Mouse (Mus musculus) embryo, embryonic 11 days (tissue): Measurements from ENCODE around the gene Gm17304.

Experiments used
- DNase-seq: peaks from one replicate; pipeline ENCODE4 v3.0.0-alpha.2; 2015

The Gm17304 gene

DNA sequence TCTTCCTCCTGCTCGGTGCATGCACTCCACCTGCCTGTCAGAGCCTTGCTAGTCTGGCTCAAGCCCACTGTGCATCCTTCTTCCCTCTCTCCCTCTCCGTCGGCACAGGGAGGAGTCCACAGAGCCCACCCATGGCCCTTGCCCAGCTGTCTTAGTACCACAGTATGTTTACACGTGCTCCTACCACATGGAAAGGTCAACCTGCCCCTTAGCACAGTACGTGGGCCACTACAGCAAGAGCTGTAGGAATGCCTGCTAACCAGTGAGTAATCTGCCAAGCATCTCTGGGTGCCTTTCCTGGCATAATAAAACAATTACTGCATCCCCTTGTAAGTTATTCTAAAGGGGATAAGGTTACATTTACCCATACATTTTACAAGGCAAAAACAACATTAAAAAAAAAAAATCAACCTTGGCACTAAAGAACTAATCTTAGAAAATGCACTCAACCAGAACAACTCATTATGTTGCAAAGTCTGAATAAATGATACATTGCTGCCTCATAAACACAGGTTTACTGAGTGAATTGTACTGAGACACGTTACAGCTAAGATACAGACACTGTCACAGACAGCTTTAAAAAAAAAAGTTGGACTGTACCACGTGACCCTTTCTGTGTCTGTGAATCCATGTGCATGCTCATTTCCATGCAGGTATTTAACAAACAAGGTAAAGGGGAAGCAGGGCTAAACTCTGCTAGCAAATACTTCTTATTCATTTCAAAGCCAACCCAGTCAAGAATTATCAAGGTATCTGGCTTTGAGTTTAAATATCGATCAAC lies 19.7 kb downstream of the Gm17304 start:
- no peak for DNase-seq

DNA sequence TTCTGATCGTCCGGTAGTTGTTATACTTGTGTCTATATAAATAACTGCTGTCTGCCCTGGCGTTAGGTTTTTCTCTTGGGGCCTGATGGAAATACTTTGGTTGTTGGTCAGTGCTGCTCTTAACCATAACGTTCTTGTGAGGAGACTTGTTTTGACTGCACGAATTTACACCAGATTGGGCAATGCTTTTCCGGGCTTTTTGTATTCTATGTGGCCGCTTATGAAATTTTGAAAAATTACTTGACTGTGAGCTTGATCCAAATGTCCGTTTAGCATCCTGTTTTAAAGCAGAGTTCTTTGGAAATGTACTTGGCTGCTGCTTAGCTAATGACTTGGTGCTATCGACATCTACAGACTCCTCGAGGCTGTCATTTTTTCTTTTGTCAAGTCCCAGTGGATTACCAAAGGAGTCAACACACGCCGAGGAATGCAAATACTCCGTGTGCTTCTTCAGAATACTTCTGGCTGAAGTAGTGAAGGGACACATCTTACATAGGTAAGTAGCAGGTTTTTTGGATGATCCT lies 27.6 kb downstream of the Gm17304 start:
- DNase-seq, result no peak

DNA sequence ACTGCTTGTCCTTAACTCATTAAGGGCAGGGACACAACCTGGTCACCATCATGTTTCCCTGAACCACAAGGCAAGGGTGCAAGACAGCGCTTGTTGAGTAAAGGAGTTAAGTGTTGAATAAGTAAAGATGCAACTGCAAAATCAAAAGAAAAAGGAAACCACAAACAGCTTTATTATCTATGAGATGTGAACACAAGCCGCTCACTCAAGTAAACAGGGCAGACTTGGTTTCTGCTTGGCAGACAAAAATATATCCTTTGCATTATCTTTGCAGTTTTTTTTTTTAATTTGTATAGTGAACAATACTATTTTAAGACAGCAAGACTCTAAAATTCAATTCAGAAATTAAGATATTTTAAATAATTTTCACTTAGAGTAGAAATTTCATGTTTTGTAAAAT lies 30.7 kb downstream of the Gm17304 start:
- no peak for DNase-seq

DNA sequence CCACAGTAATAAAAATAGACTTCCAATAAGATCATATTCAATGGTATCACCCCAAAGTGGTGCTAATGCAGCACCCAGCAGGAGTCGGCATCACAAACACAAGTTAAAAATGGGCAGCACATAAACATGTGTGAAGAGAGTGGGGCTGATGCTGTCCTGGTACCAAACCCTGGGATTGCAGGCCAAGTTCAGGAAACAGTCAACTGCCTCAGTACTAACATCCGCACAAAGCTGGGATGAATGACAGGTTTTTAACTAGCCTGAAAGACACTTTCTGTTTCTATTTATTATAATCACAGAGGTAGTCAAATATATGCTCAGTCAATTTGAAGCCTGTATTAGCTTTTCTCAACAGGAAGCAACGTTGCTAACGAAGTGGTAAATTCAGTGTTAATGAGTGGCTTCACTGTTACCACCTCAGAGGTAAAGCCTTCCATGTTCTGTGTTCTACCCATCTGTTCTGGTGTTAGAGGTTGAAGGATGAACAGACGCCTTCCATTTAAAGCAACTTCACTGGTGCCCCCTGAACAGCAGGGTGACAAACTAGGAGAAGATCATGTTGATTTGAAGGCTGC lies 31.4 kb downstream of the Gm17304 start:
- no peak for DNase-seq

DNA sequence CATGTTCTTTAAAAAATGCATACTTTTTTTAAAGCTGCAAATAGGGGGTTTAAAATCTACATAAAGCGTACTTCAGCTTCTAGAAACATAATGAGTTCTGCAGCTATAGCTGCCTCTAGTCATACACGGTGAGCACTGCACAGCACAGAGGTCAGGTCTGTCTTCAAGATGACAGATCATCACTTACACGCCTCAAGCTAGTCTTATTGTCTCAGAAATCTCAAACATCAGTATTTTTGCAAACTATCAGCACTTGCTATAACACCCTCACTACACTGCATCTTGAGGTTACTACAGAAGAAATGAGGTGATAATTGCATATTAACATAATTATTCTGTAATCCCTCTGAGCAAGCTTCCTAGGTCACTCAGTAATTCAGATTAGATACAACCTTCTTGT lies 33.0 kb downstream of the Gm17304 start:
- no peak for DNase-seq

DNA sequence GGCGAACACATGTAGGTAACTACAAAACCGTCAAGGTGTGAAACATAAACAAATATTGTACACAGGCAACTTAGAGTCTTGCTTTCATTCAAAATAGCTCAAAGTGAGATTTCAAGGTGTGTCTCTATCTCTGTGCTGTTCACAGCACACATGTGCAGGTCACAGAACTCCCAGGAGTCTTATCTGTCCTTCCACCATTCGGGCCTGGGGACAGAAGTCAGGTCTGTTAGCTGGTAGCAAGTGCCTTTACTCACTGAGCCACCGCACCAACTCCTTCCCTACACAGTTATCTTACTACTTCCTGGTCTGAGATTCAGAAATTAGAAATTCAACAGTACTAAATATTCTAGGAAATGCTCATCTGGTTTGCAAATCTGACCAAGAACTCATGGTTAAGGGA lies 34.5 kb downstream of the Gm17304 start:
- no peak for DNase-seq

DNA sequence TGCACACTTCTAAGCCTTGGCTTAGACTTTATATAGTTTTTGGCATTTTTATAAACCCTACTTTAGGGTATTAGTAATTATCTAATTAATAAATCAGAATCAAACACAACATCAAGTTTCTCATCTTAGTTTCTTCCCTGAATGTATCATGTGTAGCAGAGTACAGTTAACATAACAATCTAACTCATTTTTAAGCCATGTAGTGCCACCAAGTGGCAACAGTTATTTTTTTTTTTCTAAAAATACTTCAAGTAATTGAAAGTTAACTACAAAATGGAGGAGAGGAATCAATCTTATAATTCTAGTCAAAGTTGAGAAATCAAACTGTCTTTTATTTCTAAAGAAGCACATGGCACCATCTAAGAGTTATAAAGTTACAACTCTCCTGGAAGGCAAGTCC lies 40.5 kb downstream of the Gm17304 start:
- DNase-seq, result no peak

DNA sequence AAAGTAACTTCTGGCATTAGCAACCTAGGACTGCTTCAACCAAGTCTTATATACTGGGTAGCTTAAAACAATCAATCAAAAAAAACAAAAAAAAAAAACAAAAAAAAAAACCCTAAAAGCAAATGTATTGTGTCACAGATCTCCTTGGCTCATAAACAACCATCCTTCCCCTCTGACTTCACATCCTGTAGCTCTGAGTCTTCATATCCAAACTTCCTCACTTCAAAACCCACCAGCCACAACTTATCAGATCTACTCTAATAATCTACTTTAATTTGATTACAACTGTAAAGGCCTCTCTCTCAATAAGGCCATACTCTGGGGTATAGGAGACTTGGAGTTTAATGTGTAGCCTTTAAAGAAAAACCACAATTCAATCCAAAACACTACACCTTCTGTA lies 41.1 kb downstream of the Gm17304 start:
- no peak for DNase-seq

DNA sequence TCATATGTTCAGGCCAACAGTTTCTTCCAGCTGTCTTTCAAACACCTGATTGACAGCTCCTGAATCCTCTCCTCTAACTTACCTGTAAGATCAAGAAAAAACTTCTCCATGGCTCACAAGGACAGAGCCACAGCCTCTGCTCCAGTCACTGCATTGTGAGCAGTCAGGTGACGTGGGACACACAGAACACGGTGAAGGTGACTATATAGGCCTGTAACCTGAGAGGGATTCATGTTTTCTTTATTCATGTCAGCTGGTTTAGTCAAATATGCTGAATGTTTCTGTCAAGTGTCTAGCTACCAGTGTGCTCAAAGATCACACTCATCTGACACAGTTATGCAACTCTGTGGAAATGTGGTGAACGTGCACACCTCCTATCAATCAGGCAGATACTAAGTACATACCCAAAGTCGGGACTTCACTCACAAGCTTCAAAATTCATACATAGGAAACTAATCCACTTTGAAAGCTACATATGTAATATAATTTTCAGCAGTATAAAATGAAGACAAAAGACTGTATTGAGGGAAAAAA lies 43.4 kb downstream of the Gm17304 start:
- DNase-seq, result no peak

DNA sequence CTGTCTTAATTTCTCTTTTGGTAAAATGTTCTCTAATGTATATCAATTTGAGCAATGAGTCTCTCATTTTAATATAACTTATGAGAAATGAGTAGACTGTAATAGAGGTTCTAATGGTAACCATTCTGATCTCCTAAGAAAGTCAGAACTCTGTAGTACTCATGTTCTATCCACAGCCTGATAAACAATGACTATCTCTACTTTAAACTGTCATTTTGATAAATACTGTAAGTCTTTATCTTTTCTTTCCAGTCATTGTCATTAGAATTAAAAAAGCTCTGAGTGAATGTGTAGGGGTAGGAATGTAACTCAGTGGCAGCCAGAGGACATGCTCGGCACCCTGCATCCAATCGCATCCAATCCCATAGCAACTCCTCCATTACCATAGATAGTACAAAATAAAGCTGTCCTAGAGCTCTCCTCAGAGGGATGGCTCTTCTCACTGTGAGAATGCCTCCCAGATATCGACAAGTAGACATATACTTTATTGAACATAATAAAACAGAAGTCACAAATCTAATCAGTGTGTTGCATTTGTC lies 44.0 kb downstream of the Gm17304 start:
- DNase-seq, result no peak
